Mouse (Mus musculus): Measurements from ENCODE around the gene Zfp683.

- TF ChIP-seq CTCF (IDR thresholded peaks at IDR 0.05; ENCODE audit: low read depth) = no peak
- TF ChIP-seq EP300 (IDR thresholded peaks at IDR 0.05; ENCODE audit: low read depth) = no peak
Observed at GRCm38 (mm10) chr4:134098628-134099027, 45.0 kb downstream of the Zfp683 start.

Data from heart, postnatal 0 days (tissue).